Mouse (Mus musculus): ENCODE data around the gene Daglb.

Gene Daglb

GRCm38 (mm10) chr5:143464100-143464756, at the start of gene Daglb:
TSS of gene Daglb (plus strand) at chr5:143464584.
- DNase-seq = peak; percentile 88 to 93

GRCm38 (mm10) chr5:143421484-143421883, 42.9 kb upstream of the Daglb start:
- DNase-seq = no peak

DNA sequence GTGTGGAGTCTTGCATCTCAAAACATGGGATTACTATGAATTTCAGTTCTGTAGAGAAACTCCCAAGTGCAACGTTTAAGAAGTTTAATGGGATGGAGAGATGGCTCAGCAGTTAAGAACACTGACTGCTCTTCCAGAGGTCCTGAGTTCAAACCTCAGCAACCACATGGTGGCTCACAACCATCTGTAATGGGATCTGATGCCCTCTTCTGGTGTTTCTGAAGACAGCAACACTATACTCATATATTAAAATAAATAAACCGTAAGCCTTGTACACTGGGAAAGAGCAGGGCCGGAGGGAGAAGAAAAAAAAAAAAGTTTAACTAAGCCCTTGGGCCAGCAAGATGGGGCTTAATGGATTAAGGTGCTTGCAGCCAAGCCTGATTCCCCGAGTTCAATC, 41.4 kb upstream of the Daglb start:
- DNase-seq = no peak

- DNase-seq = peak; percentile 67 to 72
Measured at GRCm38 (mm10) chr5:143423899-143424519, 40.4 kb upstream of the Daglb start.

GRCm38 (mm10) chr5:143434421-143434820, 30.0 kb upstream of the Daglb start:
- peak; percentile 84 to 87 for DNase-seq

GRCm38 (mm10) chr5:143441298-143441697, 23.1 kb upstream of the Daglb start:
- DNase-seq = no peak

DNA sequence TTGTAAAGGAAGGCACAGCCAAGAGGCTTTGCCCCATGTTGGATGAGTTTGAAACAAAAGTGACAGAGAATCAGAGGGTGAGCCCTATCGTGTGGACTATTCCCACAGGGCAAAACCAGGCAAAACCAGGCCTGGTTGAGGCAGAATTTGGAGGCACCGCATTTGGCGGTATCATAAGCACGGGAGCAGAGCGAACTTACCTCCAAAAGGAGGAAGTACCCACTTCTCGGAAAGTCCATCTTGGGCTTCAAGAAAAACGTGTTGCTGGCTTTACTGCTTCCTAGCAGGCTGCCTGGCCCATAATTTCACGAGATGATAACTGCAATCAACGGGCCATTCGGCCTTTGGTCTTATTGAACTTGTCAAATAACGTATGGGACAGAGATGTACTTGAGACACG, 22.6 kb upstream of the Daglb start:
- DNase-seq = no peak

DNA sequence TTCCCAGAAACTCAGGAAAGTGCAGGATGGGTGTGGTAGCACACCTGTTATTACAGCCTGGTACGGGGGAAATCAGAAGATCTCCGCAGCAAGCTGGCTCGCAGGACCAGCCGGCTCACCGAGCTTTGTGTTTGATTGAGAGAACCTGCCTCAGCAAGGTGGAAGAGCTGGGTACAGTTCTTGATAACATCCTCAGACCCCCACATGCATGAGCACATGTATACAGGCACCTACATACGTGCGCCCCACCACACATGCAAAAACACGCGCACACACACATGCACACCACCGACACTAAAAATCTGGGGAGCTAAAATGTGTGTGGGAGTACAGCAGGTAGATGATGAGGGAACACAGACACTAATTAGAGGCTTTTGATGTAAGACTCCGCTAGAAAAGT, 713 bp upstream of the Daglb start:
- no peak for DNase-seq

GRCm38 (mm10) chr5:143464757-143465118, 354 bp downstream of the Daglb start:
- no peak for DNase-seq

DNA sequence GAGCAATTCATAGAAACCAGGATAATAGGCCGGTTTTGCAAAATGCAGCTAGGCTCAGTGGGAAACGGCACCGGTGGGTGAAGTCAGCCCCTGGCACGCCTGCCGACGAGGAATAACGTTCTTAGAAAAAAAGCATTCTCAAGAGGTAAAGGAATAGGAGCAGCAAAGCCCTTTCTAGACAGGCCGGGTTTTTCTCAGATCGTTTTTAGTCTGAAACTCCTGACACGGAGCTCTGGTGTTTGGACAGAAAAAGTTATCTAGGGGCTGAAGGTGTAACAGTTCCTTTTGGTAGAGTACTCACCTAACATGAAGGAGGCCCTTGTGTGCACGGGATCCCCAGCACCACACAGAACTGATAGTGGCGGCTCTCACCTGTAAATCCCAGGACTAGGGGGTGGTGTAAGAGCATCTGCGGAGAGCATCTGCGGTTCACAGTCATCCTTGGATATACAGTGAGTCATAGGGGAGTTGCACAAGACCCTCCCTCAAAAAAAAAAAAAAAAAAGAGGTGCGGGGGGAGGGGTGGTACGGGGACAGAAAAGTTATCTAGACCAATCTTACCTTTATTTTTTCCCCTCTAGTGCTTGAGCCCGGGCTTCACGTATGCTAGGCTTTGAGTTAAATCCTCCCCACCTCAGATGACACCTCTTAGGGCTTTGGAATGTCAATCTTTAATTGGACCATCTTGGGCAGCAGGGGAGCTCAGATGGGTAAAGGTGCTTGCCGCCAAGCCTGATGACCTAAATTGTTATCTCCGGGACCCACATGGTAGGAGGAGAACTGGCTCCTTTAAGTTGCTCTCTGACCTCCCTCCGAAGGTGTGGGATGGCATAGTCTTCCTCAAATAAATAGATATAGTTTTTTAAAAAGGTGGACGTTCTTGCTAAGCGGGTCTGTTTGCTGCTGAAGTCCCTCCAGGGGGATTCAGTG, 1.0 kb downstream of the Daglb start:
- DNase-seq = no peak

GRCm38 (mm10) chr5:143466891-143467669, 2.7 kb downstream of the Daglb start:
- DNase-seq = no peak

DNA sequence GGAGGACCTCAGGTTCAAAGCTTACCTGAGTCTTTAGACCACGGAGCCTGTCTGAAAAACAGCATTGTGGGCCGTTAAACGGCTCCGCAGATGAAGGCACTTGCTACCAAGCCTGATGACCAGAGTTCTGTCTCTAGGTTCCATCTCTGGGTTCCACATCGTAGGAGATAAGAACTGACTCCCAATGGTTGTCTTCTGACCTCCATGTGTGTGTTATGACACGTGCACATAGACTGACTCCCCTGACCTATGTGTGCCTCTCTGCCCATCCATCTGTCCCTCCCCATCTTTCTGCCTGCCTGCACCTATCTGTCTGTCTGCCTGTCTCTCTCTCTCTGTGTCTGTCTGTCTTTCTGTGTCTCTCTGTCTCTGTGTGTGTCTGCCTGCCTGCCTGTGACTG, 3.5 kb downstream of the Daglb start:
- DNase-seq = no peak

DNA sequence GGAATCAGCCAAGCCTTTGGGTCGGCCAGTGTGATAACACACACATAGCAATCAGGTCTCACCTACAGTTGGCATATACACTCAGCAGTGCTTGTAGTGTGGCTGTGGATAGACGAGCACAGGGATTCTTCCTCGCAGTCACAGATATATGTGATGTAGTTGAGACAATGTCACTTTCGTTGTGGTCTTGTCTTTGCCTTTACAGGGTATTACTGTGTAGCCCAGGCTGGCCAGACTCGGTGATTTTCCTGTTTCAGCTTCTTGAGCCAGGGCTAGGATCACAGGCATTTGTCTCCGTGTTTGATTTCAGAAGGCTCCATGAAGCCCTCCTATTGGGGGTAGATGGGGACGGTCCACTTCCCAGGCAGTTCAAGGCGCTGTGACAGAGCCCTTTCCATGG, 5.2 kb downstream of the Daglb start:
- no peak for DNase-seq

DNA sequence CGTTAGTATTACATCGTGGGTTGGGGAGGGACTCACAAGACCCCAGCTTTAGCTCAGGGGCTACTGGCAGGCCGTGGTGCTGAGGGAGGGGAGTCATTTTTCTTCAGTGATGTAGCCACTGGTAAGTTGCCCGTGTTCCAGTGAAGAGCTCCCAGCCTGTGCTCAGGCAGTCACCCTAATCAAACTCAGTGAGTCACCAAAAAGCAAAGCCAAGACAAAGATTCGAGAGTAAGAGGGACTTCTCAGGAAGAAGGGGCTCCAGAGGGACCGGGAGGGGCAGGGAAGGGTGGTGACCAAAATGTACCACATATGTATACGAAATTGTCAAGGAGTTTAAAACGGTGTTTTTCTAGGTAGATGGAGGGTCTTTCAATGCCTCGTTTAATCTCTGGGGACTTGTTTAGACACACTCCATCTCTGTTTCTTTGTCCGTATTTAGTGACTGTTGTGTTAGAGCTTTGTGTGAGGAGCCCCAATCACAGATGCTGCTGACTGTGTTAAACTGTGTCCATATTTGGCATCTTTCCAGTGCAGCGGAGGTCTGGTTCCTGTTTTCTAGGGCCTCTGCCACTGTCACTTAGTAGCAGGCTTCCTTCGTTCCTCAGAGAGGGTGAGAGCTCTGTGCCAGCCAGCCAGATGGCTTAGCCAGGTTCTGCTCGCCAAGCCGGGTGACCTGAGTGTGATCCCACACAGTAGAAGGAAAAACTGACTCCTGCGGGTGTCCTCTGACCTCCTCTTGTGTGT, 6.2 kb downstream of the Daglb start:
- DNase-seq = peak; percentile 9 to 45

- DNase-seq = no peak
Measured at GRCm38 (mm10) chr5:143471165-143471546, 6.8 kb downstream of the Daglb start.

DNA sequence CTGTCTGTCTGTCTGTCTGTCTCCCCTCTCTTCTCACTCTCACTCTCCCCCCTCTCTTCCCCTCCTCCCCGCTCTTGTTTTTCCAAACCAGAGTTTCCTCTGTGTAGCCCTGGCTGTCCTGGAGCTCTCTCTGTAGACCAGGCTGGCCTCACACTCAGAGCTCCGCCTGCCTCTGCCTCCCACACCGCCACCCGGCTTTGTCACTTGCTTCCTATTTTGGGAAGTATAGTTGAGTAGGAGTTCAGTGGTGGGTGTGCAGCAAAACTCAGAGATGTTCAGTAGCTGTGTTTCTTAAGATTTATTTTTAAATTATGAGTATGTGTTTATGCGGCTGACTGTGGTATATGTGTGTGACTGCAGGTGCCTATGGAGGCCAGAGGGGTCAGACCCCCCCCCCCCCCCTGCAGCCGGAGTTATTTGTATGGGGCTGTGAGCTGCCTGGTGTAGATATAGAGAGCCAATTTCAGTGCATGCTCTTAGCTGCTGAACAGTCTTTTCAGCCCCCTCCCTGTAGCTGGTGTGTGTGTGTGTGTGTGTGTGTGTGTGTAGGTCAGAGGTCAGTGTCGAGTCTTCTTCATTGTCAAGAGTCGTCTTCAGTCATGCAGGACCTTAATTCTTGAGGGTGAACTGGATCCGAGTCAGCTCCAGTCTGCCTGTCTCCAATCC, 7.7 kb downstream of the Daglb start:
- no peak for DNase-seq

DNA sequence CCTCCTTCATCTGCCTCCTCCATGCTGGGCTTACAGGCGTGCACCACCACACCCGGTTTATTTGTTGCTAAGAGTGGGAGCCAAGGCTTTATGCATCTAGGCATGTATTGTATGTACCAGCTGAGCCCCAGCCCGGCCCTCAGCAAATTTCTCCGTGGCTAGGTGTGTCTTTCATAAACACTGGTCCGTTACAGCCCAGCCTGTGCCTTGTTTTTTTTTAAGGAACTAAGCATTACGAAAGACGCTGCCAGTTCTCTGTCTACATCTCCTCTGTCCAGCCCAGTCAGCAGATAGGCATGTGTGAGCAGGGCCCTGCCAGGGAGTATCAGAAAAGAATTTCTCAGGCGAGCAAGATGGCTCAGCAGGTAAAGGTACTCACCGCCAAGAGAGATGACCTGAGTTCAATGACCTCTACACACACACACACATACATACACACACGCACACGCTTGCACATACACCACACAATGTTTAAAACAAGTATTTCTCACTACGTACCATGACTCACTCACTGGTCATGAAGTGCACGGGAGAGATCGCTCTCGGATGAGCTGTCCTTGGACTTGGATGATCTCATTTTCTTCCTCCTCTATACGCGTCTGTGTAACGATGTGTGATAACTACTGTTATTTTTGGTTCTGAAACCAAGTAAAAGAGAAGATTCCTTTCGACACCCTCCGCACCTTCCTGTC, 10.9 kb downstream of the Daglb start:
- DNase-seq = no peak

DNA sequence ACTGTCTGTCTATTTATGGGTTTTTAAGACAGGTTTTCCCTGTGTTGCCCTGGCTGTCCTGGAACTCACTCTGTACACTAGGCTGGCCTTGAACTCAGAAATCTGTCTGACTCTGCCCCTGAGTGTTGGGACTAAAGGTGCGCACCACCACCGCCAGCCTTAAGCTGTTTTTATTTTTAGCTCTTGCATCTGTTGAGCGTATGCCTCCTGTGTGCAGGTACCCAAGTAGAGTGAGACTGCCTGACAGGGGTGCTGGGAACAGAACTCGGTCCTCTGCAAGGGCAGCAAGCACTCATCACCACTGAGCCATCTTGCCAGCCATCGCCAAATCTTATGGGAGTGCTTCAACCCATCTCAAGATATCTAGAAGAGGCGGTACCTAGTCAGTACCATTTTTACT, 11.6 kb downstream of the Daglb start:
- DNase-seq = no peak

- no peak for DNase-seq
Measured at GRCm38 (mm10) chr5:143477901-143478300, 13.5 kb downstream of the Daglb start.

- DNase-seq = no peak
Measured at GRCm38 (mm10) chr5:143484955-143485354, 20.6 kb downstream of the Daglb start.

GRCm38 (mm10) chr5:143487193-143487592, 22.8 kb downstream of the Daglb start:
- no peak for DNase-seq

All from kidney, postnatal 4 days (tissue).